Mouse (Mus musculus): ENCODE data around the gene Phf11d.
"Not testable (repeated sequence)": the region's sequence is repeated elsewhere in the genome, so short reads cannot be mapped to it uniquely, and the experiment has no call there.

Phf11d gene

GRCm38 (mm10) chr14:59365244-59365644 is at the start of gene Phf11d:
TSS of gene Phf11d (minus strand) at chr14:59365470.
- in situ Hi-C loops (cut with MboI): no loop called here

- in situ Hi-C loops (cut with MboI): not testable (repeated sequence)
These were observed 49.7 kb upstream of the Phf11d start for GRCm38 (mm10) chr14:59414979-59415378.

GRCm38 (mm10) chr14:59396999-59397398 is 31.7 kb upstream of the Phf11d start:
- in situ Hi-C loops (cut with MboI): no loop called here

GRCm38 (mm10) chr14:59395281-59395680 is 30.0 kb upstream of the Phf11d start, which contains the start of gene Phf11c:
TSS of gene Phf11c (minus strand) at chr14:59395381.
- in situ Hi-C loops (cut with MboI): no loop called here

GRCm38 (mm10) chr14:59390181-59390580 is 24.9 kb upstream of the Phf11d start:
- in situ Hi-C loops (cut with MboI): not testable (repeated sequence)

- in situ Hi-C loops (cut with MboI): no loop called here
These were observed 24.3 kb upstream of the Phf11d start for GRCm38 (mm10) chr14:59389532-59389931.

GRCm38 (mm10) chr14:59370348-59371068 is 5.2 kb upstream of the Phf11d start:
- in situ Hi-C loops (cut with MboI): no loop called here

- in situ Hi-C loops (cut with MboI): no loop called here
These were observed 1.3 kb upstream of the Phf11d start for GRCm38 (mm10) chr14:59366386-59367105.

- in situ Hi-C loops (cut with MboI): not testable (repeated sequence)
These were observed 24.1 kb downstream of the Phf11d start, which contains the start of gene Phf11b for GRCm38 (mm10) chr14:59341189-59341588. TSS of gene Phf11b (minus strand) at chr14:59341351.

GRCm38 (mm10) chr14:59339541-59339940 is 25.7 kb downstream of the Phf11d start:
- in situ Hi-C loops (cut with MboI): no loop called here

- in situ Hi-C loops (cut with MboI): not testable (repeated sequence)
These were observed 29.2 kb downstream of the Phf11d start for GRCm38 (mm10) chr14:59336056-59336455.

- in situ Hi-C loops (cut with MboI): not testable (repeated sequence)
These were observed 34.8 kb downstream of the Phf11d start for GRCm38 (mm10) chr14:59330499-59330898.

GRCm38 (mm10) chr14:59319970-59320369 is 45.3 kb downstream of the Phf11d start:
- in situ Hi-C loops (cut with MboI): not testable (repeated sequence)

GRCm38 (mm10) chr14:59319036-59319435 is 46.2 kb downstream of the Phf11d start:
- in situ Hi-C loops (cut with MboI): not testable (repeated sequence)

Measured in mature B cell (primary cell).